Mouse (Mus musculus): ENCODE data around the gene Xpr1. TPM values are rescaled to one million over a fixed set of nuclear protein-coding genes. Genes with fewer than 3 reads are reported as not detected.

Xpr1 gene
- polyA plus RNA-seq, 1 experiment from 2014 or later = 92.5 TPM

DNA sequence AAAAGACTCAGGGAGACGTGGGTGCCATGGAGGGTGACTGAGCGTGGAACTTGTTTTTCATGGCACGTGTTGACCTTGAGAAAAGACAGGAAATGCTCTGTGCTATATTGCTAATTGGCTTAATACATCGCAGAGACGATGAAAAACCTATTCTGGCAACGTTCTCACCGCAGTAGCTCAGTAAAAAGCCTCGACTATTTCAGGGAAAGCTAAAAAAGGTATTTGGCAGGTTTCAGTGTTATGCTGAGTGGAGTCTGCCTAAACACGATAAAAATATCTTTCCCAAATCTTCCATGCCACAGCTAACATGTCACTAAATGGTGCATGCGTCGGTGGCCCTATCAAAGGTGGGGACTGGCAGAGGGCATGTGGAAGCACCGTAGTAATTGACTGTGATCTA is 164.1 kb downstream of the Xpr1 start:
- Histone ChIP-seq H3K9ac (replicated peaks; ENCODE audit: low read depth, low read length) (no peak overlapping the region), H3K4me2 (ENCODE audit: low read length) (no peak overlapping the region), H3K27ac (ENCODE audit: low read length) (no peak overlapping the region), H3K4me3 (replicated peaks; ENCODE audit: low read length) (no peak overlapping the region), H3K4me1 (replicated peaks; ENCODE audit: control insufficient read depth, insufficient read depth, low read length) (peaks cover 2% of the 10 kb centered on the region), H3K36me3 (ENCODE audit: control insufficient read depth, insufficient read depth) (no peaks in the 10 kb centered on the region), H3K9me3 (ENCODE audit: control insufficient read depth, low read length) (no peaks in the 10 kb centered on the region), H3K27me3 (replicated peaks; ENCODE audit: control insufficient read depth, insufficient read depth, low read length) (no peaks in the 10 kb centered on the region)
- 63% methylated on average over 12 of the region's 12 CpGs for WGBS
- ATAC-seq = no peak

- Histone ChIP-seq H3K4me2 (ENCODE audit: low read length) (no peak overlapping the region), H3K27ac (ENCODE audit: low read length) (no peak overlapping the region), H3K4me3 (replicated peaks; ENCODE audit: low read length) (no peak overlapping the region), H3K9me3 (ENCODE audit: control insufficient read depth, low read length) (no peaks in the 10 kb centered on the region), H3K27me3 (replicated peaks; ENCODE audit: control insufficient read depth, insufficient read depth, low read length) (no peaks in the 10 kb centered on the region), H3K9ac (replicated peaks; ENCODE audit: low read depth, low read length) (no peak overlapping the region), H3K36me3 (ENCODE audit: control insufficient read depth, insufficient read depth) (no peaks in the 10 kb centered on the region), H3K4me1 (replicated peaks; ENCODE audit: control insufficient read depth, insufficient read depth, low read length) (peaks cover 2% of the 10 kb centered on the region)
- ATAC-seq = no peak
- WGBS = 59% methylated on average over 6 of the region's 6 CpGs
Measured at GRCm38 (mm10) chr1:155252631-155253121, 164.5 kb downstream of the Xpr1 start.

DNA sequence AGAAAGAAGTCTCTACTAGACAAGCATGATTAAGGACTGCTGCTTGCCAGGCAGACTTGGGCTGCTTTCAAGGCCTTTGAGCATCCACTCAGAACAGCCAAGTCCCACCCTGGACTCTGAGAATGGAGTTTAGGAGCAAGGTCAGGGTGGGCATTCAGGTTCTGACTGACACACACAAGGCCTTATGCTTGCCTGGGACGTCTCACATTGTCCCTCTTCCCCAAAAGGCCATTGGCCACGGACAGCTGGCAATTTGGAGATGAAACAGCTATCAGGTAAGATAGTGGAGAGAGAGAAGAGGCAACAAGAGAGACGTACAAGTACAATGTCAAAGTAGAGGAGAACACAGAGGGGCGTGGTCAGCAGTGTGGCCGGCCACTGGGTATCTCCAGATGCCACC is 165.6 kb downstream of the Xpr1 start:
- ATAC-seq = no peak
- H3K27me3 ChIP-seq (replicated peaks; ENCODE audit: control insufficient read depth, insufficient read depth, low read length) = no peaks in the 10 kb centered on the region
- H3K4me1 ChIP-seq (replicated peaks; ENCODE audit: control insufficient read depth, insufficient read depth, low read length) = peaks cover 2% of the 10 kb centered on the region
- H3K4me2 ChIP-seq (ENCODE audit: low read length) = no peak overlapping the region
- no peaks in the 10 kb centered on the region for H3K9me3 ChIP-seq (ENCODE audit: control insufficient read depth, low read length)
- no peaks in the 10 kb centered on the region for H3K36me3 ChIP-seq (ENCODE audit: control insufficient read depth, insufficient read depth)
- H3K27ac ChIP-seq (ENCODE audit: low read length) = no peak overlapping the region
- no peak overlapping the region for H3K4me3 ChIP-seq (replicated peaks; ENCODE audit: low read length)
- 86% methylated on average over 5 of the region's 5 CpGs for WGBS
- H3K9ac ChIP-seq (replicated peaks; ENCODE audit: low read depth, low read length) = no peak overlapping the region

DNA sequence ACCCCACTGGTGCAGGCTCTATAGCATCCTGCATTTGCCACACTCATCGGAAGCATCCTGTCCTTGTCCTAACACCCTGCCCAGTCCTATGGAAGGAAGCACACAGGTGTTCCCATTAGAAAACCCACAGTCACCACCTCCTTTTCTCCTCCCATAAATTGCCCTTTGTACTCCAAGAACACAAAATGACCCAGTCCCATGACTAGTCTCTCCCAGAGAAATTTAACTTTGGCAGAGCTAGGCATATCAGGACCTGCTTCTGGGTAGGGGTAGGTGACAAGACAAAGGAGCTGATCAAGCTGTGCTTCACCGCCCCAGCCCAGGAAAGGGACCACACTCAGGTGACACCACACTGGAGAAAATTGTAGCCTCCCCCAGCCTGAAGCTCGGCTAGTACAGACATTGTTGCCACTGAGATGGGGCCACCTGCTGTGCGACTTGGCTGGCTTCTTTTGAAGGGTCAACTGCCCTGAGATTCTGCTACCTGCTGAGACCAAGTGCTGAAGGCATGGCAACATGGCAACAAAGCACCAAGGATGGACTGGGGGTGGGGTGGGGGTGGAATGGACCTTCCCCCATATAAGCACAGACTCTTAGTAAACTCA is 166.6 kb downstream of the Xpr1 start:
- no peak overlapping the region for H3K4me3 ChIP-seq (replicated peaks; ENCODE audit: low read length)
- H3K9me3 ChIP-seq (ENCODE audit: control insufficient read depth, low read length) = no peaks in the 10 kb centered on the region
- no peaks in the 10 kb centered on the region for H3K36me3 ChIP-seq (ENCODE audit: control insufficient read depth, insufficient read depth)
- no peaks in the 10 kb centered on the region for H3K27me3 ChIP-seq (replicated peaks; ENCODE audit: control insufficient read depth, insufficient read depth, low read length)
- H3K4me1 ChIP-seq (replicated peaks; ENCODE audit: control insufficient read depth, insufficient read depth, low read length) = peaks cover 2% of the 10 kb centered on the region
- 37% methylated on average over 4 of the region's 4 CpGs for WGBS
- no peak overlapping the region for H3K27ac ChIP-seq (ENCODE audit: low read length)
- ATAC-seq = no peak
- no peak overlapping the region for H3K4me2 ChIP-seq (ENCODE audit: low read length)
- no peak overlapping the region for H3K9ac ChIP-seq (replicated peaks; ENCODE audit: low read depth, low read length)

DNA sequence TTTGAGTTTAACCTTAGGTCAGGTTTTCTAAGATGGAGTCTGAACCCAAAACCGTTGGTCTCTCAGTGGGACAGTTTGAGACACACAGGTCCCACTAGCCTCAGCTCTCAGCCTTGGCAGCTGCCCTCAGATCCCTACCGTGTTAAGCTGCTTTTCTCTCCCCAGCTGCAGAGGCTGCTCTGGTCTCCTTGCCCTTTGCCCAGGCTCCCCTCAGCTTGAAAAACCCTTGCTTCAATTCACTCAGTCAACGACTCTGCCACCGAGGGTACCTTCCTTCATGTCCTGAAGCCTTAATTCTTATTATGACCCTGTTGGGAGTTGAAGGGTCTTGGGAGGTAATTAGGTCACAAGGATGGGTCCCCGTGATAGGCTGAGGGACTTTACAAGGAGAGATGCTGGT is 167.3 kb downstream of the Xpr1 start:
- H3K27ac ChIP-seq (ENCODE audit: low read length) = no peak overlapping the region
- no peak overlapping the region for H3K4me3 ChIP-seq (replicated peaks; ENCODE audit: low read length)
- H3K4me1 ChIP-seq (replicated peaks; ENCODE audit: control insufficient read depth, insufficient read depth, low read length) = peaks cover 2% of the 10 kb centered on the region
- peaks cover 4% of the 10 kb centered on the region; the same call in 1 of the 2 replicates for H3K27me3 ChIP-seq (replicated peaks; ENCODE audit: control insufficient read depth, insufficient read depth, low read length)
- H3K36me3 ChIP-seq (ENCODE audit: control insufficient read depth, insufficient read depth) = no peaks in the 10 kb centered on the region
- H3K9ac ChIP-seq (replicated peaks; ENCODE audit: low read depth, low read length) = no peak overlapping the region
- no peak overlapping the region for H3K4me2 ChIP-seq (ENCODE audit: low read length)
- H3K9me3 ChIP-seq (ENCODE audit: control insufficient read depth, low read length) = no peaks in the 10 kb centered on the region
- ATAC-seq = no peak
- 40% methylated on average over 5 of the region's 5 CpGs for WGBS

DNA sequence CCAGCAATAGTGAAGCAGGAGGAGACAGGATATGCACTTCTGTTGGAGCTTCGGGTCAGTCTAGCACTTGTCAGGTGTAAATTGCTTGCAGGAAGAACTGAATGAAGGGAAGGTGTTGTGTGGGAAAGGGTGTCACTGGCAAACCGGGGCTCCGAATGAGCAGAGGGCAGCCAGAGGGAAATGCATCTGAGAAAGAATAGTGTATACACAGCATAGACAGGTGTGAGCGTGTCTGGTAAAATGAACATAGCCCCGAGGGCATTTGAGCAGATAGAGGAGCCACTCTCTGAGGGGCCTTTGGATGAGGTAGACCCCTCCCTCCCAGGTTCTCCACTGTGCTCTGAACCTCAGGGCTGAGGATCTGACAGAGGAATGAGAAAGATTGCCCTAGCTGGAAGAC is 169.2 kb downstream of the Xpr1 start:
- Histone ChIP-seq H3K27ac (ENCODE audit: low read length) (no peak overlapping the region), H3K36me3 (ENCODE audit: control insufficient read depth, insufficient read depth) (no peaks in the 10 kb centered on the region), H3K4me3 (replicated peaks; ENCODE audit: low read length) (no peak overlapping the region)

DNA sequence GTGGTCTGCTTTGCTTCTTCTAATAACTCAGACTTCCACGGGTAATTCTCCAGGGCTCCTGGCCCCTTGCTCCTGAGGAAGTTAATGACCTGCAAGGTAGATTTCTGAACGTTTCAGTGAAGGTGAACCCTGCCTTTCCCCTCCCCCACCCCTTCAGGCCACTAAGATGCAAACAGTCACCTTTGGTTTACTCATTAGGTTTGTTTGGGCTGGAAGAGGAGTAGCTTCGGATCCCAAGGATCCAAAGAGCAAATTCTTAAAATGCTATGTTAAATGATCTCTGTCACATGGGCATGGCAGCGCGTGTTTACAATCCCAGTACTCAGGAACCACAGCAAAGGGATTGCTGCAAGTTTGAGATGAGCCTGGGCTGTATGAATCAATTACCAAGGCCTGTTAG is 169.8 kb downstream of the Xpr1 start:
- Histone ChIP-seq H3K9me3 (ENCODE audit: control insufficient read depth, low read length) (no peaks in the 10 kb centered on the region), H3K4me1 (replicated peaks; ENCODE audit: control insufficient read depth, insufficient read depth, low read length) (peaks cover 12% of the 10 kb centered on the region), H3K4me3 (replicated peaks; ENCODE audit: low read length) (no peak overlapping the region), H3K36me3 (ENCODE audit: control insufficient read depth, insufficient read depth) (no peaks in the 10 kb centered on the region), H3K9ac (replicated peaks; ENCODE audit: low read depth, low read length) (no peak overlapping the region), H3K4me2 (ENCODE audit: low read length) (no peak overlapping the region), H3K27me3 (replicated peaks; ENCODE audit: control insufficient read depth, insufficient read depth, low read length) (peaks cover 4% of the 10 kb centered on the region; the same call in 1 of the 2 replicates), H3K27ac (ENCODE audit: low read length) (no peak overlapping the region)
- WGBS = 55% methylated on average over 5 of the region's 5 CpGs
- ATAC-seq = no peak

More for the DNA sequence above, 169.2 kb downstream of the Xpr1 start:
- Histone ChIP-seq H3K9me3 (ENCODE audit: control insufficient read depth, low read length) (no peaks in the 10 kb centered on the region), H3K27me3 (replicated peaks; ENCODE audit: control insufficient read depth, insufficient read depth, low read length) (peaks cover 4% of the 10 kb centered on the region; the same call in 1 of the 2 replicates), H3K4me2 (ENCODE audit: low read length) (no peak overlapping the region), H3K9ac (replicated peaks; ENCODE audit: low read depth, low read length) (no peak overlapping the region), H3K4me1 (replicated peaks; ENCODE audit: control insufficient read depth, insufficient read depth, low read length) (peaks cover 14% of the 10 kb centered on the region)
- WGBS = 69% methylated on average over 5 of the region's 5 CpGs
- ATAC-seq = no peak

GRCm38 (mm10) chr1:155245516-155245915 is 171.7 kb downstream of the Xpr1 start:
- no peak for ATAC-seq
- Histone ChIP-seq H3K4me1 (replicated peaks; ENCODE audit: control insufficient read depth, insufficient read depth, low read length) (peaks cover 12% of the 10 kb centered on the region), H3K9me3 (ENCODE audit: control insufficient read depth, low read length) (no peaks in the 10 kb centered on the region), H3K36me3 (ENCODE audit: control insufficient read depth, insufficient read depth) (no peaks in the 10 kb centered on the region), H3K4me2 (ENCODE audit: low read length) (no peak overlapping the region), H3K27ac (ENCODE audit: low read length) (no peak overlapping the region), H3K4me3 (replicated peaks; ENCODE audit: low read length) (no peak overlapping the region), H3K9ac (replicated peaks; ENCODE audit: low read depth, low read length) (no peak overlapping the region), H3K27me3 (replicated peaks; ENCODE audit: control insufficient read depth, insufficient read depth, low read length) (peaks cover 4% of the 10 kb centered on the region; the same call in 1 of the 2 replicates)
- 66% methylated on average over 7 of the region's 7 CpGs for WGBS

GRCm38 (mm10) chr1:155244771-155245211 is 172.4 kb downstream of the Xpr1 start:
- ATAC-seq = peak; percentile 32
- H3K27ac ChIP-seq (ENCODE audit: low read length) = peak overlapping the region; percentile 6; the same call in 1 of the 2 replicates
- 6% methylated on average over 29 of the region's 29 CpGs for WGBS

More at GRCm38 (mm10) chr1:155244771-155245211, 172.4 kb downstream of the Xpr1 start:
- no peaks in the 10 kb centered on the region for H3K36me3 ChIP-seq (ENCODE audit: control insufficient read depth, insufficient read depth)
- H3K27me3 ChIP-seq (replicated peaks; ENCODE audit: control insufficient read depth, insufficient read depth, low read length) = peaks cover 4% of the 10 kb centered on the region; the same call in 1 of the 2 replicates
- peaks cover 12% of the 10 kb centered on the region for H3K4me1 ChIP-seq (replicated peaks; ENCODE audit: control insufficient read depth, insufficient read depth, low read length)
- H3K4me3 ChIP-seq (replicated peaks; ENCODE audit: low read length) = peak overlapping the region; percentile 50
- peak overlapping the region; percentile 74 for H3K9ac ChIP-seq (replicated peaks; ENCODE audit: low read depth, low read length)
- H3K4me2 ChIP-seq (ENCODE audit: low read length) = peak overlapping the region; percentile 88
- no peaks in the 10 kb centered on the region for H3K9me3 ChIP-seq (ENCODE audit: control insufficient read depth, low read length)

Data from forebrain, embryonic 16.5 days (tissue).